Mouse (Mus musculus): ENCODE results near the gene Gpat2.

The Gpat2 gene

DNA sequence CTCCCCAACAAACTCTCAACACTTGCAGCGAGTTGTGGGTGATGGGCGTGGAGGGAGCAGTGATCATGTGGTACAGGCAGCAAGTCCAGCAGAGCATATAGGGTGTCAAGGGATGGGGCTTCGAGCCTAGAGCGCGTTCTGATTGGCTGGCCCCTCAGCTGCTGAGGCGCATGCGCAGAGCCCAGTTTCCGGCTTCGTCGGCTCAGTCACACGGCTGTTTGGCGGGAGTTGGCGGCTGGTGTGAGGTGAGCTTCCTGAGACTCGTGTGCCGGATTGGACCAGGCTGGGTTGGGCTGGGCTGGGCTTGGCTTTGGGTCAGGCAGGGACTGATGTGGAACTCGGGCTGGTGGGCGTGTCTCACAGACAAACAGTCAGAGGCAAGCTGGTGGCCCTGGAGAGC, at the start of gene Gpat2:
Gene Gpat2 (plus strand): TSS at position 223 of the 400 bp plus-strand sequence.
- DNase-seq = no peak

DNA sequence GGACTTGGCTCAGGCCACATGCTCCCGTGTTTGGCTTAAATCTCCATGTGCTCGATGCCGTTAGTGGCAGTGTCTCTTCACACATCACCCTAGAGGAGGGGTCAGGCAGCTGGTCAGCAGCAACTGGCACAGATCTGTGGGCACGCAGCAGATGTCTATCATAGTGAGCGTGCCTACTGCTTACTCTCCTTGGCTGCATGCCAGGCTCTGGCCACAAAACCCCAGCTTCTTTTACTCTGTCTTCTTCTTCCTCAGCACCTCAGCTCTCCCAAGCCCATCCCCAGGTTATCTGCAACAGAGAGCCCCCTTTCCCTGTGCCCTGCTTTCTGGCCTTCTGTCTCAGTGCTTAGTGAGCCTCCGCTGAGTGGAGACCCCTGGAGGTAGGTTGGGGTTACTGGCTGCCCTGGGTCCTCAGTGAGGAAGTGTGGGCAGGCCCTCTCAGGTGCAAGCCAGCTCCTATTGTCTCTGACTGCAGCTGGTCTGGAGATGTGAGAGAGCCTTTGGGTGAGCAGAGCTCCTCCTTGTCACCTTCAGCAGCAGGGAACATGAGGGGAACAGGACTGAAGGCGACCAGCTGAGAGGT, 49.1 kb upstream of the Gpat2 start:
- DNase-seq = no peak

DNA sequence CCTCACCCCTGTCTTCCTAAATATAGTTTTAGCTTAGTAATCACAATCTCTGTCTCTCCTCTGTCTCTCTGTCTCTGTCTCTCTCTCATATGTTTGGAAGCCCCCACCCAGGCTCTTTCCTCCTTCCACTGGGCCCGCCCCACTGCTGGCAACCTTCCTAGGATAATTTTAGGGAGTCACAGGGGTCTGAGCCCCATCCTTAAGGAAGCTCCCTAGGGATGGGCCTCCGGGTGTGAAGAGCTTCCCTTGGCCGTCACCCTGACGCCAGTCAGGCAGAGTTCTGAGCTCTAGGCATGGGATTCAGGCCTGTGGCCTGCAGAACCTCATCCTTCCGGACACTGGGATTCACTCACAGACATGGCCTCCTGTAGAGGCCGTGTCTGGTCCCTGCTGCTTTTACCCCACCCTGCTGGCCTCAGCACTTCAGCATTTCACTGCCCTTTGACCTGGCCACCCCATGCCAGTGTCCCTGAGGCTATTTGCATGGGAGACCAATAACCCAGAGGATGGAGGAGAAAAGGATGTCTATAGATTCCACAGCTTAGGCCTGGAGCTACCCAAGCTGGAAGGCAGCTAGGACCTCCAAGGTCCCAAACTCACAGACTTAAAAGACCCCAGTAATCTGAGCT, 48.5 kb upstream of the Gpat2 start:
- no peak for DNase-seq

DNA sequence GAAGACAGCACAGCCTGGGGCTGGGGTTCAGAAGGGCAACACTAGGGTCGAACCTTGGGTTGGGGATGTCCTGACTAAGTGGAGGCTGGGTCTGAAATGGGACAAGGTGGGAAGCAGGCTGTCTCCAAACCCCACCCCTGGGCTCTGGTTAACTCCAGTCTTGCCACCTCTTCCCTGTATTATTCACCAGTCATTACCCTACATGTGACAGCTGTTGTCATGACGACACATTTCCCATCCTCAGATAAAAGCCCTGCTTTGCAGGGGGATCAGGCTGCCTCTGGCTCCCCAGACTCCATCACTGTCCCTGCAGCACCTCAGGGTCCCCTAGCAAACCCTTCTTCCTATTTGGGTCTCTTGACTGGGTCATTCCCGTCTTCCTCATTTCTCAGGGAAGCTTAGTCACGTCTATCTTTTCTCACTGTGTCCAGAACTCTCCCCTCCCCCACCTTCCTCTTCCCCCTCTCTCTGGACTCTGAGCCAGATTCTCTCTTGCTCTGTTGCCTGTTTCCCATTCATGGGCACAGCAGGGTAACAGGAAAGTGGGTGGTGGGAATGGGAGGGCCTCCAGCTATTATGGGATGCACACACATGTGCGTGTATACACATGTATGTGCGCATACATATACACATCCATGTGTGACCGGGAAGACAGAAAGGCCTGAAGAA, 46.9 kb upstream of the Gpat2 start:
- DNase-seq = no peak

DNA sequence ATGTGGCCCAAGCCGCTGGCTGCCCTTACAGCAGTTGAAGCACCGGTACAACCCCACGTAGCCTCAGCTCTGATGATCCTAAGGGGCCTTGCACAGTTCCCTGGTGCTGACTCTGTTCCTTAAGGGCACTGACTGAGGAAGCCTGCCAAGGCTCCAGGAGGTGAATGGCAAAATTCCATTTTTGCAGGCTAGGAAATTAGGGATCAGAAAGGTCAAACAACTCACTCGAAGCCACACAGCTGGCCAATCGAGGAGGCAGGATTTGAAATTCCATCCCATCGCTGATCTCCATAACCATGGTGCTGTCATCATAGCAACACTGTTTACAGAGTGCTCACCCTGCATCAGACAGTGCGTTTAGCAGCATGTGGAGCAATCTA, 46.4 kb upstream of the Gpat2 start:
- peak; percentile 25 for DNase-seq

DNA sequence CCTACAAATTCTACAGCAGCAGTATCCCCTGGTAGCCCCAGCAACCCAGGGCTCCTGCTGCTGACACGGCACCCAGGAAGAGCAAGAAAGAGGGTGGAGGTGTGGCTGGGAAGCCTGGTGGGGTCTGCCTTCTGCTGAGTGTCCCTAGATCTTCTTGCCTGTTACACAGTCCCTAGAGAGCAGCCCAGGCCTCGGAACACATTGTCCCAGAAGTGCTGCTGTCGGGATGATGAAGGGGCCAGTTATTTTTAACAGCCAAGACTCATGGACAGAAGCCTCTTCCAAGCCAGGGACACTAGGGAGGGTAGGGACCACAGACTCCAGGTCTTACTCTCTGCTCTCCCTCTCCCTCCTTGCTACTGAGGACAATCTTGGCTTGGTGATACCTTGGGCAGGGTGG, 45.7 kb upstream of the Gpat2 start:
- DNase-seq = no peak

DNA sequence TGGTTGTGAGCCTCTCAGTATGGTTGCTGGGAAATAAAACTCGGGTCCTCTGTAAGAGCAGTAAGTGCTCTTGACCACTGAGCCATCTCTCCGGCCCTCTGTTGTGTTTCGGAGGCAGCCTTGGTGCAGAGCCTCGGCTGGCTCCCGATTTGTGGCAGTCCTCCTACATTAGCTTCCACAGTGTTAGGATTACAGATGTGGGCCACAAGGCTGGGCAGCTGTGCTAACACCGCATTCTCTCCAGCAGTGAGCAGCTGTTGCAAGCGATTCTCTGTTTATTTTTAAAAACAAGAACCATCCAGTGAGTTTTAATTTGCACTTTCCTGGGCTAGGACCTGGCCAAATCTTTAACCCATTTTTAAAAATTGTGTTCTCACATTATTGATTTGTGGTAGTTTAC, 41.1 kb upstream of the Gpat2 start:
- no peak for DNase-seq

DNA sequence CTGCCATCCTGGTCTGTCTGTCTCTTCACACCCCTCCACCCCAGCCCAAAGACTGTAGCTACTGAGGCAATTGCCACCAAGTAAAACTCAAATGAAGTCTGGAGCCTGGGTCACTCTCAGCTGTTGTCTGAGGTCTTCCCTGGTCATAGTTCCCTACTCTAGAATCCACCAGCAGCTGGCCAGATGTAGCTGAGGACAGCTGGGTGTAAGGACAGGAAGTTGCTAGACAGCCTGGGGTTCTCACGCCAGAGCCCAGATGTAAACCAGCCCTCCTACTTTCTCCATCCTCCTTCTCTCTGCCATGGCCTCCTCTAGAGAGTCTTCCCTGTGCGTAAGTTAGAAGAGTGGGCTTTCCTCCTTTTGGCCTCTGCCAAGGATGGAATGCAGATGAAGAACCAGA, 37.5 kb upstream of the Gpat2 start:
- no peak for DNase-seq

DNA sequence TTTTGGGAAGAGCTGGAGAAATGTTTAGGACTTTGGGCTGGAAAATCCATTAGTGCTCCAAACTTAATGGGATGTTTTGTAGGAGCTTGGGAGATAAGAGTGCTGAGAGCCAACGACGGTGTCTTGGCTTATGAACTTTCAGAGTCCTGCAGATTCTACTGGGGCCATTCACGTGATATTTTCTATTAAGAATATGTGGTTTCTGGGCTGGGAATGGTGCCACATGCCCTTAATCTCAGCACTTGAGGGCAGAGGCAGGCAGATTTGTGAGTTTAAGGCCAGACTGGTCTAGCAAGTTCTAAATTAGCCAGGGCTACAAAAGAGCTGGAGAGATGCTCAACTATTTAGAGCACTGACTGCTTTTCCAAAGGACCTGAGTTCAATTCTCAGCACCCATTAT, 34.6 kb upstream of the Gpat2 start:
- DNase-seq = no peak

DNA sequence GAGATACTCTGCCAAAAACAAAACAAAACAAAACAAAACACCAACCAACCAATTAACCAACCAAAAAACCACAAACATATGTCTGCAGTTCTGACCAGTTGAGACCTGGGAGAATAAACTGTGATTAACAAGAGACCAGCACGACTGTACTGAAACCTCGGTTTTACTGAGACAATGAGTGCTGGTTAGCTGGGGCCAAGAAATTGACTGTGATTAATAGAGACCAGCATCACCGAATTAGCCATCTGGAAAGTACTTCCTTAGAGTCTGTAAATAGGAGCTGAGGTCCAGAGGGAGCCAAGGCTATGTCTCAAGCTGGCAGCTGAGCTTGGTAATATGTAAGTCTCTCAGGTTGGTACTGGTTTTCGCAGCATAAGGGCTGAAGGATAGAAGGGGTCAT, 34.2 kb upstream of the Gpat2 start:
- DNase-seq = no peak

DNA sequence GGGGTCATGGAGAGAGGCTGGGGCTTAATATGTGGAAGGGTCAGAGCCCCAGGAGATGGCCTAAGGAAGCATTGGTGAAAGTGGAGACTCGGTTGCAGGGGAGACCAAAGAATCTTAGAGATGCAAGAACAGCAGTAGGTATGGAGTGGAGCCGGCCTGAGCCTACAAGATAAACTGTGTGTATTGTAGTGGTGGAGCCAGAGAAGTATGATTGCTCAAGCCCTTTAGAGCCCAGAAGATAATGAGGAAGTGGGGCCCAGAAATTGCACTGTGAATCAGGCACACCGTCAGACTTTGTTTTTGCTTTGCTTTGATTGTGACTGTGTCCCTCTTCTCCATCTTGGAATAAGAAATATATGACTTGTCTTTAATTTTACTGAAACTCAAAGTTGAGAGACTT, 33.7 kb upstream of the Gpat2 start:
- DNase-seq = no peak

DNA sequence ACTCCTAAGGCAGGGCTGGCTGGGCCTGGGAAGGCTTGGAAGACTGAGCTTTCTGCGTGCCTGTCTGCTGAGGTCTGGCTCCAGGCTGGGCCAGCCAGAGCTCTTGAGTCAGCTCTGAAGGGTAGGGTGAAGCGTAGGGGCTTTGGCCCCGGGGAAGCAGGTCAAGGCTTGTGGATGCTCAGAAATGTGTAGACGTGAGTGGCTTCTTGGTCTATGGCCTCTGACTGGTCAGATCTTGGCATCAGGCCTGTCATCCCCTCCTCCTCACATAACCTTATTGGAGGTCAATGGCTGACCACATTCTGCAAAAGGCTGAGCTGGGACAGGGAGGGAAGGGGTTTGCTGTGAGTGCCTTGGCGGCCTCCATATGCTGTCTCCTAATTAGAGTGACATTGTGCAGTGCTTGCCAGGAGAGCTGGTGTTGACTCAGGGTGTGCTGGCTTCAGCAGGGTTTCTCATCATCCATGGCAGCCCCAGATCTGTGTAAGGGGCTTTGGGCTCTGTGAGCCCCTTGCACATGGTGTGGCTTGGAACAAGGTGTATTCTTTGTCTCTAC, 30.3 kb upstream of the Gpat2 start:
- DNase-seq = no peak

DNA sequence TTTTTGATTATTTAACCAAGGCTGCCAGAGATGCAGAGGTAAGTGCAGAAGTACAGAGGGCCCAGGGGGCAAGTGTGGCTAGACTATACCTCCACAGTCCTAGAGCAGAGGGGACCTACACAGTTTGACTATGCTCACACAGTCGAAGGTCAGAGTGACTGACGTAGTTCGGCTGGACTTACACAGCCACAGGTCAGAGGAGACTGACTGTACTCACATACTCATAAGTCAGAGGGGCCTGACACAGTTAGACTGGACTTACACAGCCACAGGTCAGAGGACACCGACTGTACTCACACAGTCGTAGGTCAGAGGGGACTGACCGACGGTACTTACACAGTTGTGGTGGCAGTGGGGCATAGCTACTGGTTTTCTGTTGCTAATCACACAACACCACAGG, 26.3 kb upstream of the Gpat2 start:
- DNase-seq = no peak

DNA sequence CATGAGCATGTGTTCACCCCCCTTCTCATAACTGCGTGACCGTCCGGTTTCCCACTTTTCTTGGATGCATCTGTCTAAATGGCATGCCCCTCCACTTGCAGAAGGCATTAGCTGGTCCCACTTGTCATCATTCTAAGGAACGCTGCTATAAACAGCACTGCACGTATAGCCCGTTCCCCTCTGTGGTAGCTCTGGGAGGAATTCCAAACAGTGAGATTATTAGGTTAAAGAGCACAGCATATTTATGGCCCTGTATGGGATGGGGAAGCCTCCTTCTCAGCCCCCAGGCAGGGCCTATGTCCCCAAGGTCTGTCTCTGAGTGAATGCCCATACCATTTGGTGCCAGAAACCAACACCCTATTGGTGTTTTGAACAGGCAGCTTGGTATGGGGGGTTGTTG, 13.9 kb upstream of the Gpat2 start:
- no peak for DNase-seq

DNA sequence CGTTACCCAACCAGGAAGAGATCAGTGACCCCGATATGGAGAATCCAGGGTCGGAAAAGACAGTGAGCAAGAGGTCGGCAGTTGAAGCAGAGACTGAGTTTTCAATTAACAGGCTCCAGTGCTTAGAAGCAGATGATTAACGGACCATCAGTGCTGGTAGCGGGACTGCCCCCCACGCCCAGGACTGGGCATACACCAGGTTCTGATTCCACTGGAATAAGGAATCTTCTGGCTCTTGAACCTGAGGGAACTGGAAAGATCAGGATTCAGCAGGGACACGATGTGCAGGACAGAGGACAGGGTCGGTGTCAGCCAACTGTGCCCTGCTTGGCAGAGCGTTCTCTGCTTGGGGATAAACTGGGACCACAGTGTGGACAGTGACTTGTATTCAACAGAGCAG, 9.2 kb upstream of the Gpat2 start:
- no peak for DNase-seq

DNA sequence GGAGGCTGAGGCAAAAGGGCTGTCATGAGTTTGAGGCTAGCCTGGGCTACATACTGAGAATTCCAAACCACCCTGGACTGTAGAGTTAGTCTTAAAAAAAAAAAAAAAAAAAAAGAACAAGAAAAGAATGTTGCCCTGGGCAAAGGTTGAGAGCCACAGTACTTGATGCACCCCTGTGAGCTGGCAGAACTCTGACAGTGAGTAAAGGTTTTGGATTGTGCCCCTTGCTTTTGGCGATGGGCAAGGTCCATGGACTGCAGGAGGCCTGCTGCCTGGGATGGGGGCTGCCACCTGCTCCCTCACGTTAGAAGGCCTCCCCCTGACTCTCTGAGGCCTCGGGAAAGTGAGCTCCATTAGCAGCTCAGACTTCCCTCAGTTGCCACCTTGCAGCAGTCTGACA, 8.3 kb upstream of the Gpat2 start:
- DNase-seq = no peak

DNA sequence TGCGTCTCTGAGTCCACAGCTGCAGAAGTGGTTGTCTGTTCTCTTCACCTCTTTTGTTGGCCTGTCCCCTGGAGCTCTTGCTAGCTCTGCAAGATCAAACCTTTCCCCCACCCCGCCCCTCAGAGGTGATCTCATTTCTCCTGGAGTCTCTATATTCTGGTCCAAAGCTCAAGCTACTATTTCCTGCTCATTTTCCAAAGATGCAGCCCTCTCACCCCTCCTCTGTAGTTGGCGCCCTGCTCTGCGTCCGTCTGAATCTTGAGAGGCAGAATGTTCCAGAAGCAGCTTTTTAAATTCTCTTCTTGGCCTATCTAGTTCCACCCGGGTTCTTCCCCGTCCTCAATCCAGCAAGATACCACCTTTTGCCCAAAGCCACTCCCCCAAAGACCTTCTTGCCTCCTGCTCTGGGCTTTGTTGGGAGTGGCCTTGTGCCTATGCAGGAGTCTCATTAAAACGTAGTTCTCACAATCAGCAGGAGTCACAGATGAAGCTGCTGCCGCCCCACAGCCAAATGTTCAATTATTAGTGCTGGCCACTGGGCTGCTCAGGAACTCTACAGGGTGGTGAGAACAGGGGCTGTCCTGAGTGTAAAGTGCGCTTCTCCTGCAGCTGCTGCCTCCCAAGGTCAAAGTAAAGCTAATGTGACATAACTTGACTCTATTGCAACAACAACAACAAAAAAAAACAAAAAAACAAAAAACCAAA, 6.6 kb upstream of the Gpat2 start:
- DNase-seq = no peak

DNA sequence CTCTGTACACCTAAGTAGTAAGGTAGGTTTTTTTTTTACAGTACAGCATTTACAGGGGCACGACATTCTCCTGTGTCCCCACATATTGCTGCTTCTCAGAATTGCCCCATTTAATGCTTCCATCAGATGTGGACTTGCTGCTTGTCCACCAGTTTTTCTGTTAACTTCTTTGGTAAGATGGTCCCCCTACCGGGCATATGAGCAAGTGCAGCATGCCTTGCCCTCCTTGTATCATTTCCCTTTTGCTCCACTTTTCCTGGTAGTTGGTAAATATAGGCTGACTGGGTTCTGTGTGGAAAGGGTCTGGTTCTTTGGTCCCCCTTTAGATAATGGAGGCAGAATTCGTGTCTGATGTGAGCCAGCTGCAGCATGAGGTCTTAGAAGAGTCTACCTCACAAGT, 5.2 kb downstream of the Gpat2 start:
- DNase-seq = peak; percentile 39

DNA sequence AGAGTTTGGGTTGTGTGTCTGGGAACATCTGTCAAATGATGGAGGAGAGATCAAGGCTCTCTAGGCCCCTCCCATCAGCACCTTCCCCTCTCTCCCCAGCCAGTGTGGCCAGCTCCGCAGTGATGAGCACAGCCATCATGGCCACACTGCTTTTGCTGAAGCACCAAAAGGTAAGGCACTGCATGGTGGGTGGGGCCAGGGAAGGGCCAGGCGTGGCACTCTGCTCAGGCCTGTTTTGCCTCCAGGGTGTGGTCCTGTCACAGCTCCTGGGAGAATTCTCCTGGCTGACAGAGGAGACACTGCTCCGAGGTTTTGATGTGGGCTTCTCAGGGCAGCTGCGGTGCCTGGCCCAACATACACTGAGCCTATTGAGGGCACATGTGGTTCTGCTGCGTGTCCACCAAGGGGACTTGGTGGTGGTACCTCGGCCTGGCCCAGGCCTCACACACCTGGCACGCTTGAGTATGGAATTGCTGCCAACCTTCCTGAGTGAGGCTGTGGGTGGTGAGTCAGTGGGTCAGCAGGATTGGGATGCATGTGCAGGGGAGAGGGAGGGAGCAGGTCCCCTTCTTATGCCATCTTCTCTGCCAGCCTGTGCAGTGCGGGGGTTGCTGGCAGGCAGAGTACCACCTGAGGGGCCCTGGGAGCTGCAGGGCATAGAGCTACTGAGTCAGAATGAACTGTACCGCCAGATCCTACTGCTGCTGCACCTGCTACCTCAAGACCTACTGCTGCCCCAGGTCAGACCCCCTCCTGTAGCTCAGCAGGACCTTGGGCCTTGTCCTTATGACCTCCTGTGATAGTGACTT, 8.7 kb downstream of the Gpat2 start:
- no peak for DNase-seq

DNA sequence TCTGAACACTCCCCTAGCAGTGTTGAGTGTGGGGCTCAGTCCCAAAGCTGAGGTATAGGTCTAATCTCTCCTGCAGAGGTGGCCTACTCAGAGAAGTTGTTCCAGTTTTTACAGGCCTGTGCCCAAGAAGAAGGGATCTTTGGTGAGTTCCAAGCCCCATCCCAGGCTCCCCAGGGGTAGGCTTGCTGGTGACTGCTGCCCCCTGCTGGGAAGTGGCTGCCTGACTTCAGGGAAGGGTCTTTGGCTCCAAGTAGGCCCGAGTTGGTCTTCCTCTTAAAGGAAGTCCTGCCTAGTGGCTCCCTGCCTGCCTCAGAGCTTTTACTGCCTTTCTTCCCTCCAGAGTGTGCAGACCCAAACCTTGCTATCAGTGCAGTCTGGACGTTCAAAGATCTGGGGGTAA, 10.1 kb downstream of the Gpat2 start:
- DNase-seq = peak; percentile 39

DNA sequence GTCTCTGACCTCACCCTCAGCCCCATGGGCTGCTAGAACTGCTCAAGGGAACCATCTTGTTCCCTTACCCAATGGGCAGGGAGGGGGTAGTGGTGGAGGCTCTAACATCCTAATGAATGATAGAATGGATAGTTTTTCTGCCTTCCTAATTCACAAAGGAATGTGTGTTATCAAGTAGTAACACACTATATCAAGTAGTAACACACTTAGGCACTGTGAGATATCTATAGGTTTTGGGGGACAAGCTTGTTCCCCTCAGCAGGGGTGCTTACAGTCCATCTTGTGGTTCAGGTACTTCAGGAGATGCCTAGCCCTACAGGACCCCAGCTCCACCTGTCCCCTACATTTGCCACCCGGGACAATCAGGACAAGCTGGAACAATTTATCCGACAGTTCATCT, 10.6 kb downstream of the Gpat2 start:
- DNase-seq = no peak

DNA sequence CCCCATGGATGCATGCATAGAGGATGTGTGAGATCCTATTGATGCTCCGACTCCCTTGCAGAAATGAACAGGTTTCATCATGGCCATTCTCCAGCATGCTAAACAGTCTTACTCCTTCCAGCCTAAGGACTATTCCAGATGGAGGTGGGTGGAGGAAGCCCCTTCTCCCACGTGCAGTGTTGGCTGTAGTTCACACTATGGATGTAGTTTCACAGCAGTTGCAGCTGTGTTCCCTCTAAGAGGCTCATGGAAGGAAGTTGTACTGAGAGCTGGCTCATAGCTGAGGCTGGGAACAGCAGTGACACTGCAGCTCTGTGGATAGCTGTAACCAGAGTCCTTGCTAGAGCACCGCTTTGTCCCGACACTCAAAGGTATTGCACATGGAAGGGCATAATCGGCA, 12.7 kb downstream of the Gpat2 start:
- no peak for DNase-seq

All from lung, postnatal 14 days (tissue).